Mouse (Mus musculus) common myeloid progenitor, adult 5-6 weeks (primary cell): ENCODE results near the gene Gm20905. TPM values are rescaled to one million over a fixed set of nuclear protein-coding genes. Genes with fewer than 3 reads are reported as not detected.
"Not testable (repeated sequence)": the region's sequence is repeated elsewhere in the genome, so short reads cannot be mapped to it uniquely, and the experiment has no call there.

Experiments used
- ATAC-seq: replicated peaks from 2 replicates; pipeline ENCODE4 v1.8.0; 2016; ENCODE audit warnings: low read depth, mild to moderate bottlenecking, moderate TSS enrichment, inconsistent platforms; ENCODE audit not compliant: poor library complexity, severe bottlenecking
- total RNA-seq: library from RNA; stranded (forward); fragments of 200-1000, 187-1606 nt; gene quantifications from 2 replicates; pipeline ENCODE4 v1.2.3, GENCODE M21; 2017

Gm20905 gene
- total RNA-seq, result not detected in 2 replicates

DNA sequence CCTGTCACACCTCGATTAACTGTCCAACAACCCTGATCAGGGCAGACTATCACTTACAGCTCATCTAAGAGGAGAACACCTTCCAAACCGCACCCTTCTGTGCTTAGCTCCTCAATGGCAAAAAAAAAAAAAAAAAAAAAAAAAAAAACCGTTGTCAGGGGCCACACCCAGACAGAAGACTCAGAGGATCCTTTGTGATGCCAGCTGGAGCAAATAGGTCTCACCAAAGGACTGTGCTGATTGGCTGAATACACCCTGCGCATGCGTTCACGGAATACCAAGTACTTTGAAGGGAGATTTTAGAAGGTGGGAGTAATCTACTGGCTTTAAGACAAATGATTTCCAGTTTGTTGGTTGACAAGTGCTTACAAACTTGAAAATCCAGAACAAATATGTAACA lies at the start of gene Gm20905:
Gene Gm20905, minus strand, starts transcription at position 101 of the 400 bp plus-strand sequence.
- not testable (repeated sequence) for ATAC-seq
